15 mouse cellular contexts compared by ENCODE assay signal in genomic region chr13:44156546-44156945, GRCm38 (mm10).
"Had no signal": no experiment of that assay in that cellular context is flagged by ENCODE, and none has a peak within 500 bp of the region (broad histone marks: within the 10 kb centered on the region; RNA-seq: fewer than 3 reads in every experiment).

No protein-coding gene starts in this region.

- DNase-seq: cerebellum, adult 9-10 months; cerebellum, adult 9-11 months; cerebellum, postnatal 10 days; cerebellum, postnatal 14 days; cerebellum, postnatal 25 days; cerebellum, postnatal 36 days; embryo, embryonic 11 days; forebrain, postnatal 0 days; gastrocnemius, adult 2 months; gastrocnemius, postnatal 10 days; gastrocnemius, postnatal 14 days; gastrocnemius, postnatal 25 days; gastrocnemius, postnatal 36 days; heart, adult 18-20 months; heart, adult 2 months had no signal
